Mouse (Mus musculus): ENCODE data around the gene Map7d1. TPM values are rescaled to one million over a fixed set of nuclear protein-coding genes. Genes with fewer than 3 reads are reported as not detected.

Map7d1 gene
- polyA plus RNA-seq, 1 experiment from 2014 or later, result 61.1 TPM

GRCm38 (mm10) chr4:126259523-126260160 is 3.5 kb upstream of the Map7d1 start:
- TF ChIP-seq CTCF (IDR thresholded peaks at IDR 0.05; ENCODE audit: low read depth), result no peak
- 0 out of 2 replicates have a peak overlapping the region, but pooled peaks have one; percentile 1 for H3K4me3 ChIP-seq (ENCODE audit: low read depth, low read length)
- H3K27me3 ChIP-seq (ENCODE audit: insufficient read depth, low read length), result no peaks in the 10 kb centered on the region
- no peaks in the 10 kb centered on the region for H3K36me3 ChIP-seq (ENCODE audit: insufficient read depth)
- ATAC-seq (ENCODE audit: insufficient read depth), result peak; percentile 16
- H3K4me2 ChIP-seq, result peak overlapping the region; percentile 52
- peak overlapping the region; percentile 97 for H3K27ac ChIP-seq (ENCODE audit: low read depth)
- H3K9me3 ChIP-seq (ENCODE audit: low read depth, low read length), result no peaks in the 10 kb centered on the region
- DNase-seq, result peak; percentile 93
- H3K9ac ChIP-seq, result peak overlapping the region; percentile 27; the same call in 1 of the 2 replicates
- peaks cover 25% of the 10 kb centered on the region for H3K4me1 ChIP-seq (ENCODE audit: insufficient read depth)
- WGBS, result under 1% methylated on average over 15 of the region's 15 CpGs

GRCm38 (mm10) chr4:126259063-126259462 is 2.9 kb upstream of the Map7d1 start:
- Histone ChIP-seq H3K9ac (peak overlapping the region; percentile 13; the same call in 1 of the 2 replicates), H3K4me1 (ENCODE audit: insufficient read depth) (peaks cover 30% of the 10 kb centered on the region), H3K27ac (ENCODE audit: low read depth) (peak overlapping the region; percentile 97), H3K36me3 (ENCODE audit: insufficient read depth) (no peaks in the 10 kb centered on the region), H3K9me3 (ENCODE audit: low read depth, low read length) (no peaks in the 10 kb centered on the region), H3K27me3 (ENCODE audit: insufficient read depth, low read length) (no peaks in the 10 kb centered on the region), H3K4me2 (peak overlapping the region; percentile 52), H3K4me3 (ENCODE audit: low read depth, low read length) (0 out of 2 replicates have a peak overlapping the region, but pooled peaks have one; percentile 1)
- ATAC-seq (ENCODE audit: insufficient read depth), result no peak
- DNase-seq, result peak; percentile 64
- WGBS, result 25% methylated on average over 3 of the region's 3 CpGs
- no peak for TF ChIP-seq CTCF (IDR thresholded peaks at IDR 0.05; ENCODE audit: low read depth)

GRCm38 (mm10) chr4:126256967-126257881 is 1.1 kb upstream of the Map7d1 start:
- WGBS, result 6% methylated on average over 26 of the region's 26 CpGs
- ATAC-seq (ENCODE audit: insufficient read depth) (no peak), DNase-seq (peak; percentile 38)
- Histone ChIP-seq H3K27me3 (ENCODE audit: insufficient read depth, low read length) (no peaks in the 10 kb centered on the region), H3K4me3 (ENCODE audit: low read depth, low read length) (peak overlapping the region; percentile 98), H3K9ac (peak overlapping the region; percentile 98), H3K4me2 (peak overlapping the region; percentile 94), H3K27ac (ENCODE audit: low read depth) (peak overlapping the region; percentile 95), H3K4me1 (ENCODE audit: insufficient read depth) (peaks cover 33% of the 10 kb centered on the region), H3K9me3 (ENCODE audit: low read depth, low read length) (no peaks in the 10 kb centered on the region), H3K36me3 (ENCODE audit: insufficient read depth) (no peaks in the 10 kb centered on the region)
- TF ChIP-seq CTCF (IDR thresholded peaks at IDR 0.05; ENCODE audit: low read depth), result no peak

GRCm38 (mm10) chr4:126255113-126256001 is 786 bp downstream of the Map7d1 start:
- TF ChIP-seq CTCF (IDR thresholded peaks at IDR 0.05; ENCODE audit: low read depth), result no peak
- Histone ChIP-seq H3K36me3 (ENCODE audit: insufficient read depth) (no peaks in the 10 kb centered on the region), H3K9ac (peak overlapping the region; percentile 98), H3K4me1 (ENCODE audit: insufficient read depth) (peaks cover 26% of the 10 kb centered on the region), H3K9me3 (ENCODE audit: low read depth, low read length) (no peaks in the 10 kb centered on the region), H3K27me3 (ENCODE audit: insufficient read depth, low read length) (no peaks in the 10 kb centered on the region), H3K27ac (ENCODE audit: low read depth) (peak overlapping the region; percentile 95), H3K4me3 (ENCODE audit: low read depth, low read length) (peak overlapping the region; percentile 98), H3K4me2 (peak overlapping the region; percentile 94)
- peak; percentile 72 for DNase-seq
- WGBS, result 0% methylated on average over 50 of the region's 50 CpGs
- ATAC-seq (ENCODE audit: insufficient read depth), result peak; percentile 14

GRCm38 (mm10) chr4:126254315-126255112 is 1.6 kb downstream of the Map7d1 start:
- H3K27me3 ChIP-seq (ENCODE audit: insufficient read depth, low read length), result no peaks in the 10 kb centered on the region
- ATAC-seq (ENCODE audit: insufficient read depth), result peak; percentile 2; the same call in 1 of the 2 replicates
- no peak for TF ChIP-seq CTCF (IDR thresholded peaks at IDR 0.05; ENCODE audit: low read depth)
- peak overlapping the region; percentile 94 for H3K4me2 ChIP-seq
- peak; percentile 70 for DNase-seq
- peak overlapping the region; percentile 98 for H3K4me3 ChIP-seq (ENCODE audit: low read depth, low read length)
- peak overlapping the region; percentile 98 for H3K9ac ChIP-seq
- WGBS, result 15% methylated on average over 9 of the region's 9 CpGs
- no peaks in the 10 kb centered on the region for H3K9me3 ChIP-seq (ENCODE audit: low read depth, low read length)
- peaks cover 22% of the 10 kb centered on the region for H3K4me1 ChIP-seq (ENCODE audit: insufficient read depth)
- H3K27ac ChIP-seq (ENCODE audit: low read depth), result peak overlapping the region; percentile 95
- no peaks in the 10 kb centered on the region for H3K36me3 ChIP-seq (ENCODE audit: insufficient read depth)

All from lung, embryonic 14.5 days (tissue).